Mouse (Mus musculus) stomach, embryonic 14.5 days (tissue): ENCODE results near the gene Ncapd2. TPM values are rescaled to one million over a fixed set of nuclear protein-coding genes. Genes with fewer than 3 reads are reported as not detected.

ENCODE experiments used
- ATAC-seq: fragments of 200-750 bp; cut with Nextera tagmentation; 2 replicates; pipeline ENCODE4 v1.8.0; 2017; ENCODE audit warnings: low read depth, moderate TSS enrichment; ENCODE audit not compliant: insufficient number of reproducible peaks, insufficient read depth, low FRiP score
- H3K27ac ChIP-seq: fragments of 300-500 bp; sonication (generic); 2 replicates; pipeline ENCODE4 v1.5.1; 2014; ENCODE audit warnings: mild to moderate bottlenecking, low read length, moderate library complexity, mixed read lengths
- H3K27me3 ChIP-seq: fragments of 300-500 bp; sonication (generic); 2 replicates; pipeline ENCODE4 v1.6.1; 2014; ENCODE audit warnings: low read length, control low read depth, mixed read lengths; ENCODE audit not compliant: control insufficient read depth, insufficient read depth
- H3K36me3 ChIP-seq: fragments of 300-500 bp; sonication (generic); 2 replicates; pipeline ENCODE4 v1.6.1; 2014; ENCODE audit warnings: mild to moderate bottlenecking, control low read depth, low read length, moderate library complexity, mixed read lengths; ENCODE audit not compliant: control insufficient read depth, insufficient read depth
- H3K4me1 ChIP-seq: fragments of 300-500 bp; sonication (generic); 2 replicates; pipeline ENCODE4 v1.6.1; 2014; ENCODE audit warnings: low read length, control low read depth, mixed read lengths; ENCODE audit not compliant: control insufficient read depth, insufficient read depth
- H3K4me2 ChIP-seq: fragments of 300-500 bp; sonication (generic); replicated peaks from 2 replicates; pipeline ENCODE4 v1.6.1; 2014; ENCODE audit warnings: low read depth, low read length, control low read depth
- H3K4me3 ChIP-seq: fragments of 300-500 bp; sonication (generic); 2 replicates; pipeline ENCODE4 v1.5.1; 2014; ENCODE audit warnings: low read depth, low read length, control low read depth
- H3K9ac ChIP-seq: fragments of 300-500 bp; sonication (generic); replicated peaks from 2 replicates; pipeline ENCODE4 v1.6.1; 2014; ENCODE audit warnings: low read depth, mild to moderate bottlenecking, control low read depth, low read length, moderate library complexity, mixed read lengths
- H3K9me3 ChIP-seq: fragments of 300-500 bp; sonication (generic); 2 replicates; pipeline ENCODE4 v1.6.1; 2016; ENCODE audit warnings: low read depth, low read length, control low read depth; ENCODE audit not compliant: control insufficient read depth
- WGBS: fragments of 180-500 bp; shearing (Covaris S2); extraction: QIAGEN DNeasy Blood & Tissue Kit; methylation state at CpG from one replicate; pipeline ENCODE4 v1.1.7; 2014; 5-methylcytosine and 5-hydroxymethylcytosine counted together
- polyA plus RNA-seq: library from polyadenylated mRNA; unstranded; fragments of >200 nt; fragmentation: Nextera tagmentation; extraction: Ambion mirVana; gene quantifications from 2 replicates; pipeline ENCODE4 v1.2.1, GENCODE M21; 2014

Ncapd2 gene
- polyA plus RNA-seq, 1 experiment from 2014 or later, result 109 TPM

DNA sequence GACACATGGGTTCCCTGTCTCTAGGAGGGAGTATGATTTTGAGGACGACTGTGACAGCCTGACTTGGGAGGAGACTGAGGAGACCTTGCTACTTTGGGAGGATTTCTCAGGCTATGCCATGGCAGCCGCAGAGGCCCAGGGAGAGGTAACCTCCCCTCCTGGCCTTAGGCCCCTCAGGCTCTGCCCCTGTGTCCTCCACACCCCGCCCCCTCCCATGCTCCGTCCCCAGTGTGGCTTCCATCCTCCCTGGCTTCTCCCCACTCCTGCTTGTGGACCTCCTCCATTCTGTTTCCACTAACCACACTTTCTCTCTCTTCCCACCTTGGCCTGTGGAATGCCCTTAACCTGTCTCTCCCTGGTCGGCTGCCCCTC, 38.5 kb downstream of the Ncapd2 start:
- Histone ChIP-seq H3K27me3 (no peaks in the 10 kb centered on the region), H3K4me2 (no peak overlapping the region), H3K9ac (no peak overlapping the region), H3K27ac (no peak overlapping the region), H3K4me3 (no peak overlapping the region), H3K9me3 (no peaks in the 10 kb centered on the region), H3K36me3 (peaks cover 9% of the 10 kb centered on the region; the same call in 1 of the 2 replicates), H3K4me1 (peaks cover 4% of the 10 kb centered on the region; the same call in 1 of the 2 replicates)
- WGBS, result 76% methylated on average over 5 of the region's 5 CpGs
- ATAC-seq, result no peak

DNA sequence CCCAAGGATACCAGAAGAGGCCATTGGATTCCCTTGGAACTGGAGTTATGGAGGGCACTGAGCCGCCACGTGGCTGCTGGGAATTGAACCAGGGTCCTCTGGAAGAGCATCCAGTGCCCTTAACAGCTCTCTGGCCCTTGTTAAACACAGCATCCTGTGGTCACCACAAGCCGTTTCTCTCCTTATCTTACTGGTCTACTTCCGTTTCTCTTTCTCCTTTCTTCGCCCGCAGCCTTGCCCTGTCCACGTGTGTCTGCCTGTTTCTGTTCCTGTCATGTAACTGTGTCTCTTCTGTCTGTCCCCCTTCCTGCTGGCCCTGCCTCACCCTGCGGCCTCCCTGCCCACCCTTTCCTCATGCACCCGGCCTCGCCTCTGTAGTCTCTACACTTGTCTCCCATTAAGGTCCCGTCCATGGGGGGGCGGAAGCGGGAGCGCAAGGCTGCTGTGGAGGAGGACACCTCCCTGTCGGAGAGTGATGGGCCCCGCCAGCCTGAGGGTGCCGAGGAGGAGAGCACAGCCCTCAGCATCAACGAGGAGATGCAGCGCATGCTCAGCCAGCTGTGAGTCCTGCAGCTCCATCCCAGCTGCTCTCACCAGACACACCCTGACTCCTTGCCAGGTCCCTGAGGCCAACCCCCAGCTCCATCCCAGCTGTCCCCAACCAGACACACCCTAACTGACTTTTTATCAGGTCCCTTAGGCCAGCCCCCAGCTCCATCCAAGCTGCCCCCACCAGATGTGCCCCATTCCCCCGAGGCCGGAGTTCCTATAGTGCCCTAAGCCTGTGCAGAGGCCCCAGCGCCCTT, 39.1 kb downstream of the Ncapd2 start:
- peaks cover 7% of the 10 kb centered on the region; the same call in 1 of the 2 replicates for H3K36me3 ChIP-seq
- ATAC-seq, result no peak
- 73% methylated on average over 22 of the region's 22 CpGs for WGBS

DNA sequence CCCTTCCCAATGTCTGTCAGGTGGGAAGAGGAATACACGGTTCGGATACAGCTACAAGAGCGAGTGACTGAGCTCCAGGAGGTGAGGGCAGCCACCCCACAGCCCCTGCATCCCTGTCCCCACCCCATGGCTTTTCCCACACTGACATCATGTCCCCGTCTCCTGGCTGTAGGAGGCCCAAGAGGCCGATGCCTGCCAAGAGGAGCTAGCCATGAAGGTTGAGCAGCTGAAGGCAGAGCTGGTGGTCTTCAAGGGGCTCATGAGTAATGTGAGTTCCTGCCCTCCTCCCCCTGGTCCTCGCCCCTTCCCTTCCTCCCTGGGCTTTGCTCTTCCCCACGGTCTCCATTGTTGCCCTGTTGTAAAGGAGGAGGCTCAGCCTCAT, 41.9 kb downstream of the Ncapd2 start:
- 0 out of 2 replicates have a peak, but pooled peaks cover 4% of the 10 kb centered on the region for H3K36me3 ChIP-seq
- WGBS, result 78% methylated on average over 7 of the region's 7 CpGs
- no peak overlapping the region for H3K27ac ChIP-seq
- H3K9me3 ChIP-seq, result no peaks in the 10 kb centered on the region
- H3K4me3 ChIP-seq, result no peak overlapping the region
- no peaks in the 10 kb centered on the region for H3K27me3 ChIP-seq
- no peak overlapping the region for H3K9ac ChIP-seq
- no peak for ATAC-seq
- H3K4me2 ChIP-seq, result no peak overlapping the region
- peaks cover 21% of the 10 kb centered on the region for H3K4me1 ChIP-seq

More for the DNA sequence above, 39.1 kb downstream of the Ncapd2 start:
- Histone ChIP-seq H3K9ac (no peak overlapping the region), H3K27me3 (no peaks in the 10 kb centered on the region), H3K4me2 (no peak overlapping the region), H3K4me3 (no peak overlapping the region), H3K4me1 (peaks cover 8% of the 10 kb centered on the region; the same call in 1 of the 2 replicates), H3K9me3 (no peaks in the 10 kb centered on the region), H3K27ac (no peak overlapping the region)

DNA sequence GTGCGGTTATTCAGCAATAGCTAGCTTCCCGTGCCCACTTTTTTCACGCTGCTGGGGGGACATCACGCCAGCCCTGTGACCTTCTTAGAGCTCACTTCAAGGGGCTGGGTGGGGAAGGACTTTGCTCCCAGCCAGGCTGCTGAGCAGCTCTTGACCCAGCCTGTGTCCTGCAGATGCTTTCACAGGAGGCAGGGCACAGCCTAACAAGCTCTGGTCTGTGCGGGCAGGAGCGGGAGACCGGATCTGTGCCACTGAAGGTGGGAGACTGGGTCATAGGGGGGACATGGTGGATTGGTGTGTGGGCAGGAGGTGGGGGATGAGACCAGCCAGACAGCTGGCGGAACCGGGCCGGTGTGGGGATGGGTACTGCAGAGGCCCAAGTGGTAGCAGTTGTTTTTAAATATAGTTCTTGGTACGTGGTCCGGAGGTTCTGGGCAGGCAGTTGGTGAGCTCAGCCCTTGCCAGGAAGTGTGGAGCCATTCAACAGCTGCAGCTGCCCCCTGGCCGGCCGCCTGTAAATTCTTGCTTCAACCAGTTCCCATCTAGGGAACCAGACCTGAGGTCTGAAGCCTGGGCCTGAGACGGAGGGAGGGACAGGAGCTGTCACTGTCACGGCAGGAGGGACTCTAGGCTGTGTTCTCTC, 42.5 kb downstream of the Ncapd2 start:
- Histone ChIP-seq H3K27me3 (no peaks in the 10 kb centered on the region), H3K4me1 (peaks cover 21% of the 10 kb centered on the region), H3K4me3 (no peak overlapping the region), H3K36me3 (peaks cover 4% of the 10 kb centered on the region; the same call in 1 of the 2 replicates), H3K9me3 (no peaks in the 10 kb centered on the region), H3K9ac (no peak overlapping the region), H3K4me2 (peak overlapping the region; percentile 14; the same call in 1 of the 2 replicates), H3K27ac (no peak overlapping the region)
- 78% methylated on average over 16 of the region's 16 CpGs for WGBS
- ATAC-seq, result no peak

DNA sequence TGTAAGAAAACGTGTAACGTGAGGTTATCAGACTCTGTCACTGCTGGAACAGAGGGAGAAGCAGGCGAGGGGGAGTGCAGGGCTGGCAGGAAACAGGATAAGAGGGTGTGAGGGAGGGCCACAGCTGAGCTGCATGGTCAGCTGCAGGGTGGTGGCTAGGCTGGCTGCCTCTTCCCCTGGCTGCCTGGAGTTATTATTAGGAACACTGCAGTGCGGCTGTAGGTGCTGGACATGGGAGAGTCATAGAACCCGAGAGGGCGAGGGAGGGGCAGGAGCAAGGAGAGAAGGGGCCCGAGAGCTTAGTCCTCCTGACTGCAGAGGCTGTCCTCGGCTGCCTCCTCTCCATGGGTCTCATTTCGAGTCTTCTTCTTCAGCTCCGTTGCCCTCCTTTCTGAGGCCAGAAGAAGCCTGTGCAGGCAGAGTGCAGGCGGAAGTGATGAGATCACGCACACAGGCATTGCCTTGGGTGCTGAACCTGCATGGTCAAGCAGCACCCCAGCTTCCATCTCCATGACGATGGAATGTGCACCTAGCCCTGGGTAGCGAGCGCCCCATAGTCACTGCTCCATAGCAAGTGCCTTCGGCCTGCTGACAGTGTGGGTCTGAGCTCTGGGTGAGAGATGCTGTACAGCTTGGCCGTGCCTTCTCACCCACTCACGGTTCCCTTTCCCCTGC, 43.1 kb downstream of the Ncapd2 start:
- no peak for ATAC-seq
- Histone ChIP-seq H3K36me3 (peaks cover 4% of the 10 kb centered on the region; the same call in 1 of the 2 replicates), H3K27me3 (no peaks in the 10 kb centered on the region), H3K9ac (no peak overlapping the region), H3K4me3 (no peak overlapping the region), H3K9me3 (no peaks in the 10 kb centered on the region), H3K4me1 (peaks cover 21% of the 10 kb centered on the region), H3K4me2 (peak overlapping the region; percentile 14; the same call in 1 of the 2 replicates), H3K27ac (no peak overlapping the region; the same call in 1 of the 2 replicates)
- 62% methylated on average over 18 of the region's 18 CpGs for WGBS

DNA sequence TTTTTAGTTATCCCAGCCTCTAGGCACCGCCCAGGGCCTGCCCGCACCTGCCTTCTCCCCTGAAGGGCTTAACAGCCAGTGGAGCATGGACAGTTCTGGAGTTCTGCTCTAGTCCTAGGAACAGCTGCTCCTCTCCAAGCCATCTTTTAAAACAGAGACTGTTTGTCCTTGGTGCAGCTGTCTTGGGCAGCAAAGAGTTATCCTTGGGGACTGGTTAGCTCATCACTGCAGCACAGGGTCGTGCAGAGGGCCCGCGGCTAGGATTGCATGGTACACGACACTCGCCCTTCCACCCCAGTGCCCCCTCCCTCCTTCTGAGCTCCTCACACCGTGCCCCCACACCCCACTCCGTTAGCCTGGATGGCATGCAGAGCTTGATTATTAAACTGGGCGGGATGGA, 44.2 kb downstream of the Ncapd2 start:
- no peak for ATAC-seq
- peak overlapping the region; percentile 82; the same call in 1 of the 2 replicates for H3K4me2 ChIP-seq
- H3K9me3 ChIP-seq, result no peaks in the 10 kb centered on the region
- no peak overlapping the region for H3K4me3 ChIP-seq
- no peaks in the 10 kb centered on the region for H3K27me3 ChIP-seq
- 57% methylated on average over 10 of the region's 10 CpGs for WGBS
- peaks cover 21% of the 10 kb centered on the region for H3K4me1 ChIP-seq
- H3K27ac ChIP-seq, result no peak overlapping the region
- no peaks in the 10 kb centered on the region; the same call in none of the 2 replicates for H3K36me3 ChIP-seq
- H3K9ac ChIP-seq, result no peak overlapping the region

DNA sequence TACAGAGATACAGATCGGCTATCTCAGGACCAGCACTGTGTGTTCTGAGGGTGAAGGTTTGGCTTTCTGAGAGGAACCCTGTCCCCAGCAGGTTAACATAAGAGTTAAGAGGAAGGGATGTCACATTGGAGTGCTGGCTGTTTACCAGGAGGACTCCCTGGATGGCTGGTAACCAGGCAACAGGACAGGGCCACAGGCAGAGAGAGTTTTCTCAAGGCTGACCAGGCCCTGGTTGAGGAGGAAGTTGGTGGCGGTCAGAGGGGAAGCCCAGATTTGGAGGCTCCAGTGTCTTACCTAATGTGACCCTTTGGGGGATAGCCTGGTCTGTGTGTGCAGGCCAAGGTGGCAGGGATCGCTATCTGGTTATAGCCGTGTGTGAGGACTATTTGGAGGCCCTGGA, 44.7 kb downstream of the Ncapd2 start:
- no peak for ATAC-seq
- Histone ChIP-seq H3K9me3 (no peaks in the 10 kb centered on the region), H3K36me3 (peaks cover 2% of the 10 kb centered on the region), H3K27ac (no peak overlapping the region), H3K4me1 (peaks cover 21% of the 10 kb centered on the region), H3K4me3 (no peak overlapping the region), H3K27me3 (no peaks in the 10 kb centered on the region), H3K9ac (no peak overlapping the region), H3K4me2 (peak overlapping the region; percentile 82)
- WGBS, result 77% methylated on average over 4 of the region's 4 CpGs

DNA sequence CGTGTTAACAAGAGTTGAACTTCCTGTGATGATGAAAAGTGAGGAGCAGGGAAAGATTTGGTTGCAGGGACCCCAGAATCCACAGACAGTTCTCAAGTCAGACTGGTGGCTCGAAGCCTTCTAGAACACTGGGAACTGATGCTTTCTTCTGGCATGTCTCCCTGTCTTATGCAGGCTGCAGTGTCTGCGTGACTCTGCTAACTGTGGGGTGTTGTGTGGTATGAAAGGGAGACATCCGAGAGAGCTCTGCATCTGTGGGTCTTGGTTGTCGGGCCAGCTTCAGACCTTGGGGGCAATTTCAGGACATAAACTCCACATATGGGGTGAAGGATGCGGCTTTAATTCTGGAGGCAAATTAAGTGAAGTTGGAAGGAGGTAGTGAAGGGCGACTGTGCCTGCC, 45.4 kb downstream of the Ncapd2 start:
- H3K4me1 ChIP-seq, result peaks cover 21% of the 10 kb centered on the region
- H3K4me2 ChIP-seq, result peak overlapping the region; percentile 82
- H3K4me3 ChIP-seq, result peak overlapping the region; percentile 65
- no peak for ATAC-seq
- peak overlapping the region; percentile 72; the same call in 1 of the 2 replicates for H3K9ac ChIP-seq
- H3K36me3 ChIP-seq, result peaks cover 9% of the 10 kb centered on the region
- H3K9me3 ChIP-seq, result no peaks in the 10 kb centered on the region
- no peaks in the 10 kb centered on the region for H3K27me3 ChIP-seq
- H3K27ac ChIP-seq, result no peak overlapping the region
- WGBS, result 64% methylated on average over 7 of the region's 7 CpGs
